Mouse (Mus musculus): ENCODE results near the gene Hist1h3c. TPM values are rescaled to one million over a fixed set of nuclear protein-coding genes. Genes with fewer than 3 reads are reported as not detected.
"Not testable (repeated sequence)": the region's sequence is repeated elsewhere in the genome, so short reads cannot be mapped to it uniquely, and the experiment has no call there.

Hist1h3c gene
- polyA plus RNA-seq, 1 experiment from 2014 or later = 0.27 TPM

DNA sequence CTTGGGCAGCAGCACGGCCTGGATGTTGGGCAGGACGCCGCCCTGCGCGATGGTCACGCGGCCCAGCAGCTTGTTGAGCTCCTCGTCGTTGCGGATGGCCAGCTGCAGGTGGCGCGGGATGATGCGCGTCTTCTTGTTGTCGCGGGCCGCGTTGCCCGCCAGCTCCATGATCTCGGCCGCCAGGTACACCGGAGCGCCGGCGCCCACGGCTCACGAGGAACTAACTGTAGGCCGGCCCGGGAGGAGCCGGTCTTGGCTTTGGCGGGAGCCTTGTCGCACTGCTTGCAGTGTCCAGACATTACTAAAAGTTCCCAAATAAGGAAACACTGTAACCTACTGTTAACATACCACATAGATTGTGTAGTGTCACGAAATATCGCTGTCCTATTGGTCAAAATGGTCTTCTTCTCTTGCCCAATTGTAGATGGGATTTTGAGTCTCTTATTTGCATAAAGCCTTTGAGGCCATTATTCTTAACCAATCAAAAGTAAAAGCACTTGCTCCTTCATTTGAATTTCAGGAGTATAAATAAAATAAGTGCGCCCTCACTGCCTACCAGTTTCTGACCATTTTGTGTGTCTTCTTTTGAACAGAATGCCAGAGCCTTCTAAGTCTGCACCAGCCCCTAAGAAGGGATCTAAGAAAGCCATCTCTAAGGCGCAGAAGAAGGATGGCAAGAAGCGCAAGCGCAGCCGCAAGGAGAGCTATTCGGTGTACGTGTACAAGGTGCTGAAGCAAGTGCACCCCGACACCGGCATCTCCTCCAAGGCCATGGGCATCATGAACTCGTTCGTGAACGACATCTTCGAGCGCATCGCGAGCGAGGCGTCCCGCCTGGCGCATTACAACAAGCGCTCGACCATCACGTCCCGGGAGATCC lies 1.0 kb upstream of the Hist1h3c start, which contains the start of gene Hist1h2bb:
Gene Hist1h2bb (plus strand): TSS at position 534 of the 880 bp plus-strand sequence.
- not testable (repeated sequence) for H3K4me1 ChIP-seq (ENCODE audit: insufficient read depth, low read depth, low read length); H3K9me3 ChIP-seq (ENCODE audit: low read length); H3K36me3 ChIP-seq (ENCODE audit: insufficient read depth, low read length); H3K27me3 ChIP-seq (replicated peaks; ENCODE audit: insufficient read depth, low read length); H3K9ac ChIP-seq (replicated peaks; ENCODE audit: low read depth)
- Histone ChIP-seq H3K4me3 (ENCODE audit: low read depth, low read length) (peak within 1 kb of the TSS; percentile 20), H3K27ac (ENCODE audit: low read length) (peak within 1 kb of the TSS; percentile 91), H3K4me2 (replicated peaks; ENCODE audit: low read depth, low read length) (peak within 1 kb of the TSS; percentile 55)
- under 1% methylated on average over 35 of the region's 58 CpGs for WGBS
- ATAC-seq (peak; percentile 92), DNase-seq (ENCODE audit: low spot score) (peak; percentile 99)
- TF ChIP-seq CTCF (IDR thresholded peaks at IDR 0.05) (peak; percentile 40), EP300 (IDR thresholded peaks at IDR 0.05) (peak; percentile 93)

DNA sequence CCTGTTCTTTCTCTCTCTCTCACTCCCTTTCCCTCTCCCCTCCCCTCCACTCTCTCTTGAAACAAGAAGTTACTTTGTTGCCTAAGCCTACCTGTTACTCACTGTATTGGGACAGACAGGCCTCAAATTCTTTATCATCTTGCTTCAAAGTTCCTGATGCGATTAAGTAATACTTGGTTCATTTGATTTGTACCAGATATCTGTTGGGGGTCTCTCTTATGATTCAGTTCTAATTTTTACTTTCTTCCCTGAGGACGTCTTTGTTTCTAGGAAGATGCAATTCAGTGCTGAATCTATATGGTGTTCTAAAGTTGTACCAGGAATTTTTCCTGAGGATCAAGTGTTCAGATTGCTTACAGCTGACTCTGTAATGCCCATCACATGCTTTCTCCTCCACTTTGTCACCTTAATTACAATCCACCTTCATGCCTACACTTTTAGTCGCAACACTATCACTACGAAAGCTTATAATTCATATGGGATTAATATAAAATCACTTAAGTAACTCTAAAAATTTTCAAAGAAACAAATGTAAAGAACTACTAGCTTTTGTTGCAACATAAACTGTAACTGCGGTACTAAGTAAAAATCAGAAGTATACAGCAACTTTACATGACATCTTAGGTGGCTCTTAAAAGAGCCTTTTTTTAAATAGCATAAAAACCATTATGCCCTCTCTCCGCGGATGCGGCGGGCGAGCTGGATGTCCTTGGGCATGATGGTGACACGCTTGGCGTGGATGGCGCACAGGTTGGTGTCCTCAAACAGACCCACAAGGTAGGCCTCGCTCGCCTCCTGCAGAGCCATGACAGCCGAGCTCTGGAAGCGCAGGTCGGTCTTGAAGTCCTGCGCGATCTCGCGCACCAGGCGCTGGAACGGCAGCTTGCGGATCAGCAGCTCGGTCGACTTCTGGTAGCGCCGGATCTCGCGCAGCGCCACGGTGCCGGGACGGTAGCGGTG lies 701 bp downstream of the Hist1h3c start:
- ATAC-seq (no peak), DNase-seq (ENCODE audit: low spot score) (no peak)
- no peak overlapping the region for H3K27ac ChIP-seq (ENCODE audit: low read length)
- WGBS = 1% methylated on average over 16 of the region's 36 CpGs
- peak overlapping the region; percentile 12; the same call in 1 of the 2 replicates for H3K4me3 ChIP-seq (ENCODE audit: low read depth, low read length)
- H3K36me3 ChIP-seq (ENCODE audit: insufficient read depth, low read length) = no peaks in the 10 kb centered on the region
- H3K4me2 ChIP-seq (replicated peaks; ENCODE audit: low read depth, low read length) = peak overlapping the region; percentile 55
- H3K9ac ChIP-seq (replicated peaks; ENCODE audit: low read depth) = no peak overlapping the region
- H3K4me1 ChIP-seq (ENCODE audit: insufficient read depth, low read depth, low read length) = no peaks in the 10 kb centered on the region; the same call in 1 of the 2 replicates
- H3K9me3 ChIP-seq (ENCODE audit: low read length) = no peaks in the 10 kb centered on the region
- no peak for TF ChIP-seq EP300 (IDR thresholded peaks at IDR 0.05)
- no peak for TF ChIP-seq CTCF (IDR thresholded peaks at IDR 0.05)
- H3K27me3 ChIP-seq (replicated peaks; ENCODE audit: insufficient read depth, low read length) = no peaks in the 10 kb centered on the region

GRCm38 (mm10) chr13:23743963-23744362 lies 1.4 kb downstream of the Hist1h3c start:
- DNase-seq (ENCODE audit: low spot score) = no peak
- WGBS = 24% methylated on average over 4 of the region's 4 CpGs
- no peak overlapping the region for H3K4me3 ChIP-seq (ENCODE audit: low read depth, low read length)
- no peaks in the 10 kb centered on the region for H3K9me3 ChIP-seq (ENCODE audit: low read length)
- TF ChIP-seq EP300 (IDR thresholded peaks at IDR 0.05) = no peak
- TF ChIP-seq CTCF (IDR thresholded peaks at IDR 0.05) = no peak
- H3K36me3 ChIP-seq (ENCODE audit: insufficient read depth, low read length) = no peaks in the 10 kb centered on the region
- H3K9ac ChIP-seq (replicated peaks; ENCODE audit: low read depth) = no peak overlapping the region
- no peak overlapping the region for H3K27ac ChIP-seq (ENCODE audit: low read length)
- no peaks in the 10 kb centered on the region; the same call in 1 of the 2 replicates for H3K4me1 ChIP-seq (ENCODE audit: insufficient read depth, low read depth, low read length)
- no peak for ATAC-seq
- H3K4me2 ChIP-seq (replicated peaks; ENCODE audit: low read depth, low read length) = no peak overlapping the region
- H3K27me3 ChIP-seq (replicated peaks; ENCODE audit: insufficient read depth, low read length) = no peaks in the 10 kb centered on the region

- H3K27ac ChIP-seq (ENCODE audit: low read length) = no peak overlapping the region
- 84% methylated on average over 5 of the region's 5 CpGs for WGBS
Measured at GRCm38 (mm10) chr13:23743215-23743614, 2.2 kb downstream of the Hist1h3c start.

DNA sequence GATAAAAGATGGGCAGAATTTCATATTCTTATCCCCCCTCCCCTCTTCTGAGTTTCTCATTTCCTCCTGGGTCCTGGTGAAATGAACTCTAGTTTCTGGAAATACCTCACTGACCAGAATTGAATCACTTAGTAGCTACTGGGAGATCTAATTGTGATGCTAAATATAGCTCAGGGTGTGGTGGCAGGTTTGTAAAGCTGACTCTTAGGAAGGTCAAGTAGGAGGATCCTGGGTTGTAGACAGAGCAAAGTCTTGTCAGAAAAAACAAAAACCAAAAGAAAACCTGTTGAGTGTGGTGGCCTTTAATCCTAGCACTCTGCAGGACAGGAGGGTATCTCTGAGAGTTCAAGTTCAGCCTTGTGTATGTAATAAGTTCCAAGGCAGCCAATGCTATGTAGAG lies 3.4 kb downstream of the Hist1h3c start:
- H3K4me3 ChIP-seq (ENCODE audit: low read depth, low read length) = no peak overlapping the region
- H3K4me2 ChIP-seq (replicated peaks; ENCODE audit: low read depth, low read length) = no peak overlapping the region
- no peaks in the 10 kb centered on the region for H3K9me3 ChIP-seq (ENCODE audit: low read length)
- no peak for ATAC-seq
- H3K36me3 ChIP-seq (ENCODE audit: insufficient read depth, low read length) = no peaks in the 10 kb centered on the region
- no peaks in the 10 kb centered on the region for H3K27me3 ChIP-seq (replicated peaks; ENCODE audit: insufficient read depth, low read length)
- H3K4me1 ChIP-seq (ENCODE audit: insufficient read depth, low read depth, low read length) = no peaks in the 10 kb centered on the region
- no peak for TF ChIP-seq EP300 (IDR thresholded peaks at IDR 0.05)
- TF ChIP-seq CTCF (IDR thresholded peaks at IDR 0.05) = no peak
- H3K9ac ChIP-seq (replicated peaks; ENCODE audit: low read depth) = no peak overlapping the region
- DNase-seq (ENCODE audit: low spot score) = no peak
- H3K27ac ChIP-seq (ENCODE audit: low read length) = no peak overlapping the region

More at GRCm38 (mm10) chr13:23743215-23743614, 2.2 kb downstream of the Hist1h3c start:
- Histone ChIP-seq H3K4me1 (ENCODE audit: insufficient read depth, low read depth, low read length) (no peaks in the 10 kb centered on the region; the same call in 1 of the 2 replicates), H3K4me2 (replicated peaks; ENCODE audit: low read depth, low read length) (no peak overlapping the region), H3K27me3 (replicated peaks; ENCODE audit: insufficient read depth, low read length) (no peaks in the 10 kb centered on the region), H3K4me3 (ENCODE audit: low read depth, low read length) (no peak overlapping the region), H3K36me3 (ENCODE audit: insufficient read depth, low read length) (no peaks in the 10 kb centered on the region), H3K9ac (replicated peaks; ENCODE audit: low read depth) (no peak overlapping the region), H3K9me3 (ENCODE audit: low read length) (no peaks in the 10 kb centered on the region)
- DNase-seq (ENCODE audit: low spot score) = no peak
- ATAC-seq = no peak
- no peak for TF ChIP-seq EP300 (IDR thresholded peaks at IDR 0.05)
- TF ChIP-seq CTCF (IDR thresholded peaks at IDR 0.05) = no peak

DNA sequence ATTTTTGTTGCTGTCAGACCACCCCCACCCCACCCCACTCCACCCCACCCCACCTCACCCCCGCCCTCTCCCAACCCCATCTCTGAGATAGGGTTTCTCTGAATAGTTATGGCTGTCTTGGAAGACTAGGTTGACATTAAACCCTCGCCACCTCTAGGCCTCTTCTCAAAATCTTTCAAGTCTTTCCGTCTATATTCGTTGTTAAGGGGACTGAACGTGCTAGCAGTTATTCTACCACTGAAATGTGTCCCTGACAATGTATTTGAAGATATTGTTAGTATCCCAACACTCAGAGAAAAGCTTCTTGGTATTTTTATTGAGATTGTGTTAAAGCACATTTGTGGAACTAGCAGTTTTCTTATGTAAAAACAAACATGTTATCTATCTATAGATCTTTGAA lies 4.5 kb downstream of the Hist1h3c start:
- ATAC-seq = no peak
- no peaks in the 10 kb centered on the region for H3K36me3 ChIP-seq (ENCODE audit: insufficient read depth, low read length)
- H3K4me2 ChIP-seq (replicated peaks; ENCODE audit: low read depth, low read length) = peak overlapping the region; percentile 90
- H3K9me3 ChIP-seq (ENCODE audit: low read length) = no peaks in the 10 kb centered on the region
- DNase-seq (ENCODE audit: low spot score) = no peak
- no peak overlapping the region for H3K9ac ChIP-seq (replicated peaks; ENCODE audit: low read depth)
- no peak overlapping the region for H3K27ac ChIP-seq (ENCODE audit: low read length)
- H3K27me3 ChIP-seq (replicated peaks; ENCODE audit: insufficient read depth, low read length) = no peaks in the 10 kb centered on the region
- peak overlapping the region; percentile 71; the same call in 1 of the 2 replicates for H3K4me3 ChIP-seq (ENCODE audit: low read depth, low read length)
- no peaks in the 10 kb centered on the region for H3K4me1 ChIP-seq (ENCODE audit: insufficient read depth, low read depth, low read length)
- TF ChIP-seq CTCF (IDR thresholded peaks at IDR 0.05) (no peak), EP300 (IDR thresholded peaks at IDR 0.05) (no peak)
- 55% methylated on average over 5 of the region's 5 CpGs for WGBS

All from lung, postnatal 0 days (tissue).